Mouse (Mus musculus): ENCODE data around the gene Uchl3.

- TF ChIP-seq CTCF (IDR thresholded peaks at IDR 0.05; ENCODE audit: low read depth) (no peak), EP300 (IDR thresholded peaks at IDR 0.05; ENCODE audit: low read depth) (no peak)
Observed at GRCm38 (mm10) chr14:101707088-101707487, 53.3 kb downstream of the Uchl3 start.
